Mouse (Mus musculus) heart, adult 2 months (tissue): ENCODE measurements around the gene Rasl10b. TPM values are rescaled to one million over a fixed set of nuclear protein-coding genes. Genes with fewer than 3 reads are reported as not detected.
A peak's percentile ranks its signal among the peaks of the same experiment; 100 is the strongest.

Experiments
- DNase-seq, 2 experiments: peaks; one replicate each; pipeline ENCODE4 v3.0.0; 2021
- H3K27ac ChIP-seq: fragments of 200-600 bp; 2 replicates; pipeline ENCODE4 v1.8.1; 2022
- H3K27me3 ChIP-seq: fragments of 200-500 bp; 2 replicates; pipeline ENCODE4 v1.6.1; 2012; ENCODE audit warnings: mild to moderate bottlenecking, low read length, inconsistent platforms, mixed read lengths; ENCODE audit not compliant: control insufficient read depth, insufficient read depth
- H3K36me3 ChIP-seq: fragments of 200-500 bp; 2 replicates; pipeline ENCODE4 v1.6.1; 2012; ENCODE audit warnings: low read length, inconsistent platforms; ENCODE audit not compliant: control insufficient read depth, insufficient read depth
- H3K4me1 ChIP-seq: fragments of 200-500 bp; 2 replicates; pipeline ENCODE4 v1.6.1; 2011; ENCODE audit warnings: low read length; ENCODE audit not compliant: control insufficient read depth, insufficient read depth
- H3K4me3 ChIP-seq: fragments of 200-600 bp; 2 replicates; pipeline ENCODE4 v1.8.1; 2022
- H3K79me2 ChIP-seq: fragments of 200-500 bp; replicated peaks from 2 replicates; pipeline ENCODE4 v1.6.1; 2012; ENCODE audit warnings: mild to moderate bottlenecking, inconsistent platforms, low read length, moderate library complexity, mixed read lengths; ENCODE audit not compliant: control insufficient read depth, insufficient read depth
- H3K9ac ChIP-seq: fragments of 200-500 bp; 2 replicates; pipeline ENCODE4 v1.6.1; 2012; ENCODE audit warnings: low read depth, mild to moderate bottlenecking, control low read depth, inconsistent platforms, low read length, mixed read lengths
- CTCF ChIP-seq: fragments of 200-600 bp; IDR thresholded peaks from 2 replicates; pipeline ENCODE4 v1.8.1; 2022; ENCODE audit warnings: antibody characterized with exemption, mild to moderate bottlenecking, moderate library complexity
- EP300 ChIP-seq: fragments of 200-500 bp; IDR thresholded peaks from 2 replicates; pipeline ENCODE4 v1.6.1; 2011; ENCODE audit warnings: low read depth, low read length, control low read depth; ENCODE audit not compliant: insufficient read depth
- POLR2A ChIP-seq: fragments of 200-500 bp; IDR thresholded peaks from 2 replicates; pipeline ENCODE4 v1.6.1; 2011; ENCODE audit warnings: mild to moderate bottlenecking, low read depth, low read length, control low read depth; ENCODE audit not compliant: insufficient read depth
- WGBS: fragments of 180-500 bp; shearing (Covaris S2); methylation state at CpG from one replicate; pipeline ENCODE4 v1.1.7; 2018; 5-methylcytosine and 5-hydroxymethylcytosine counted together
- intact Hi-C: fragments of 180-260 bp; cut with DNase I; formaldehyde crosslinking; loops from one replicate; pipeline ENCODE4 v1.15.1; 2025
- polyA plus RNA-seq: library from polyadenylated mRNA; depleted of rRNA; stranded (reverse); fragments of >200 nt; gene quantifications from 2 replicates; pipeline ENCODE4 v1.2.3, GENCODE M21; 2012
- total RNA-seq, 2 experiments: library from RNA; stranded (reverse); gene quantifications; 2 replicates each; pipeline ENCODE4 v1.2.3; 2021

The Rasl10b gene
- total and polyA plus RNA-seq, 3 experiments = 61.9 to 77.8 (median 70.8) TPM

DNA sequence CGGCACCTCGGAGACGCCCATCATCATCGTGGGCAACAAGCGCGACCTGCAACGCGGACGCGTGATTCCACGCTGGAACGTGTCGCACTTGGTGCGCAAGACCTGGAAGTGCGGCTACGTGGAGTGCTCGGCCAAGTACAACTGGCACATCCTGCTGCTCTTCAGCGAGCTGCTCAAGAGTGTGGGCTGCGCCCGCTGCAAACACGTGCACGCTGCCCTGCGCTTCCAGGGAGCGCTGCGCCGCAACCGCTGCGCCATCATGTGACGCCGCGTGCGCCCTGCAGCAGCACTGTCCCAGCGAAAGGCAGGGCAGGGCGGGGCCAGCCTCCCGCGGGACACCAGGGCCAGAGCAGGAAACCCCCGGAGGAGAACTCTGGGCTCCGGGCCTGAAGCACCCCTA, 9.6 kb downstream of the Rasl10b start:
- 13% methylated on average over 38 of the region's 38 CpGs for WGBS
- intact Hi-C loops = loop anchor here (5.0 kb wide), 1 partner anchor 41 kb away; no protein-coding TSS in a partner anchor
- Histone ChIP-seq H3K79me2 (0 out of 2 replicates have a peak, but pooled peaks cover 2% of the 10 kb centered on the region), H3K9ac (no peak overlapping the region), H3K27ac (no peak overlapping the region), H3K27me3 (peaks cover 3% of the 10 kb centered on the region; the same call in 1 of the 2 replicates), H3K4me1 (peaks cover 1% of the 10 kb centered on the region; the same call in 1 of the 2 replicates), H3K4me3 (no peak overlapping the region), H3K36me3 (no peaks in the 10 kb centered on the region)
- no peak for DNase-seq
- TF ChIP-seq POLR2A (no peak), CTCF (peak; percentile 34), EP300 (0 out of 2 replicates have a peak, but pooled peaks have one; percentile 15)

GRCm38 (mm10) chr11:83420338-83420737, 11.4 kb downstream of the Rasl10b start:
- WGBS = 42% methylated on average over 4 of the region's 4 CpGs
- H3K27me3 ChIP-seq = peaks cover 3% of the 10 kb centered on the region; the same call in 1 of the 2 replicates

DNA sequence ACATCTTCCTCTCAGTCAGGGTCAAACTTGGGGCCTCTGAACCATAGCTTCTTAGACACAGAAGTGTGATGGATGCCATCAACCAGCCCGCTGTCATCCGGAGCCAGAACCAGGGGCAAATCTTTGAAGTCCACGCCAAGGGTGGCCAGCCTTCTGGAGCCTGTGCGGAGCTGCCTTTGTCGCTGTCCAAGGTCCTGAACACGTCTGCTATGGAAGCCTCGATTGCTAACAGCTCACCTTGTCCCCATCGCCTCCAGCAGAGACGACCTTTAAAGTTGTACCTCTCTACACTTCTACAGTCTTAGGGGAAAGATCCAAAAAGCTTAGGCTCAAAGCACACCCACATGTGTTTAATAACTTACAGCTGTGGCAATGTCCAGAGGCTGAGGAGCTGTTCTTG, 12.4 kb downstream of the Rasl10b start:
- TF ChIP-seq EP300 = no peak
- no peak for TF ChIP-seq CTCF
- no peak for TF ChIP-seq POLR2A

More at GRCm38 (mm10) chr11:83420338-83420737, 11.4 kb downstream of the Rasl10b start:
- Histone ChIP-seq H3K79me2 (0 out of 2 replicates have a peak, but pooled peaks cover 2% of the 10 kb centered on the region), H3K27ac (no peak overlapping the region), H3K4me3 (no peak overlapping the region), H3K36me3 (no peaks in the 10 kb centered on the region), H3K9ac (no peak overlapping the region), H3K4me1 (peaks cover 1% of the 10 kb centered on the region; the same call in 1 of the 2 replicates)
- intact Hi-C loops = loop anchor here (5.0 kb wide), 1 partner anchor 363 kb away; no protein-coding TSS in a partner anchor
- TF ChIP-seq POLR2A (no peak), CTCF (peak; percentile 50)
- no peak for DNase-seq

GRCm38 (mm10) chr11:83424681-83425080, 15.7 kb downstream of the Rasl10b start:
- no peak overlapping the region for H3K9ac ChIP-seq
- 8% methylated on average over 8 of the region's 8 CpGs for WGBS
- no peak overlapping the region for H3K27ac ChIP-seq
- intact Hi-C loops = loop anchor here (1.0 to 5.0 kb wide), 3 partner anchors 67 to 367 kb away; no protein-coding TSS in a partner anchor
- H3K27me3 ChIP-seq = peaks cover 3% of the 10 kb centered on the region
- no peaks in the 10 kb centered on the region for H3K79me2 ChIP-seq
- no peaks in the 10 kb centered on the region for H3K4me1 ChIP-seq
- H3K4me3 ChIP-seq = no peak overlapping the region
- no peaks in the 10 kb centered on the region for H3K36me3 ChIP-seq
- peak; percentile 50 to 75 for DNase-seq
- TF ChIP-seq EP300 (peak; percentile 84; the same call in 1 of the 2 replicates), CTCF (peak; percentile 96), POLR2A (no peak)

More for the DNA sequence above, 12.4 kb downstream of the Rasl10b start:
- Histone ChIP-seq H3K9ac (no peak overlapping the region), H3K4me1 (peaks cover 1% of the 10 kb centered on the region; the same call in 1 of the 2 replicates), H3K27ac (no peak overlapping the region), H3K36me3 (no peaks in the 10 kb centered on the region), H3K27me3 (peaks cover 3% of the 10 kb centered on the region; the same call in 1 of the 2 replicates), H3K79me2 (0 out of 2 replicates have a peak, but pooled peaks cover 2% of the 10 kb centered on the region), H3K4me3 (no peak overlapping the region)
- intact Hi-C loops = loop anchor here (5.0 kb wide), 1 partner anchor 364 kb away; no protein-coding TSS in a partner anchor
- WGBS = 3% methylated on average over 9 of the region's 9 CpGs
- peak; percentile 54 to 67 for DNase-seq

DNA sequence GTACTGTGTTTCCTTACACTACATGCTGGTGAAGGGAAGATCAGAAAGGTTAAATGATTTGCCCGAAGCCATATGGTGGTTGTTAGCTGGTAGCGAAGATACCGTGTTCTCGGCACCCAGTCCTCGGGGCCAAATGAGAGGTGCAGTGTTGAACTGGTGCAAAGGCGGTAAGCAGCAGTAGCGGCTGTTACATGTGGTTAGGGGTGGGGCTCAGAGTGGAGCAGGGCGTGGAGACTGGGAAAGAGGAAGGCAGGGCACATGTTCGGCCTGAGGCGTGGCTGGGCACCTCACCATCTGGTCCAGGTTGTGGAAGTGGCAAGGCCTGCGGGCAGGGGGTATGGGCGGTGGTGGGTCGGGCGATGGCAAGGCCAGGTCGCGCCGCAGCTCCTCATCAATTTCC, 18.0 kb downstream of the Rasl10b start:
- Histone ChIP-seq H3K4me3 (no peak overlapping the region), H3K27me3 (peaks cover 3% of the 10 kb centered on the region)
- intact Hi-C loops = no loop called here

GRCm38 (mm10) chr11:83429355-83429754, 20.4 kb downstream of the Rasl10b start, which contains the start of gene Gas2l2:
Gene Gas2l2, minus strand, starts transcription at chr11:83429455.
- Histone ChIP-seq H3K27ac (no peak within 1 kb of the TSS), H3K9ac (no peak within 1 kb of the TSS), H3K4me1 (no peaks in the 10 kb centered on the region), H3K36me3 (no peaks in the 10 kb centered on the region), H3K27me3 (peaks cover 3% of the 10 kb centered on the region), H3K4me3 (no peak within 1 kb of the TSS), H3K79me2 (no peaks in the 10 kb centered on the region)
- DNase-seq = no peak
- 67% methylated on average over 5 of the region's 5 CpGs for WGBS
- TF ChIP-seq CTCF (no peak), EP300 (no peak), POLR2A (no peak)
- intact Hi-C loops = no loop called here

More for the DNA sequence above, 18.0 kb downstream of the Rasl10b start:
- WGBS = 23% methylated on average over 16 of the region's 17 CpGs
- no peak overlapping the region for H3K9ac ChIP-seq
- H3K4me1 ChIP-seq = no peaks in the 10 kb centered on the region
- DNase-seq = no peak
- H3K79me2 ChIP-seq = no peaks in the 10 kb centered on the region
- TF ChIP-seq POLR2A (no peak), EP300 (no peak), CTCF (no peak)
- H3K27ac ChIP-seq = no peak overlapping the region
- no peaks in the 10 kb centered on the region for H3K36me3 ChIP-seq
